Mouse (Mus musculus): ENCODE measurements around the gene Hnrnpl. TPM values are rescaled to one million over a fixed set of nuclear protein-coding genes. Genes with fewer than 3 reads are reported as not detected.

The Hnrnpl gene
- total RNA-seq, 4 experiments from 2014 or later = 331 to 473 (median 439) TPM

DNA sequence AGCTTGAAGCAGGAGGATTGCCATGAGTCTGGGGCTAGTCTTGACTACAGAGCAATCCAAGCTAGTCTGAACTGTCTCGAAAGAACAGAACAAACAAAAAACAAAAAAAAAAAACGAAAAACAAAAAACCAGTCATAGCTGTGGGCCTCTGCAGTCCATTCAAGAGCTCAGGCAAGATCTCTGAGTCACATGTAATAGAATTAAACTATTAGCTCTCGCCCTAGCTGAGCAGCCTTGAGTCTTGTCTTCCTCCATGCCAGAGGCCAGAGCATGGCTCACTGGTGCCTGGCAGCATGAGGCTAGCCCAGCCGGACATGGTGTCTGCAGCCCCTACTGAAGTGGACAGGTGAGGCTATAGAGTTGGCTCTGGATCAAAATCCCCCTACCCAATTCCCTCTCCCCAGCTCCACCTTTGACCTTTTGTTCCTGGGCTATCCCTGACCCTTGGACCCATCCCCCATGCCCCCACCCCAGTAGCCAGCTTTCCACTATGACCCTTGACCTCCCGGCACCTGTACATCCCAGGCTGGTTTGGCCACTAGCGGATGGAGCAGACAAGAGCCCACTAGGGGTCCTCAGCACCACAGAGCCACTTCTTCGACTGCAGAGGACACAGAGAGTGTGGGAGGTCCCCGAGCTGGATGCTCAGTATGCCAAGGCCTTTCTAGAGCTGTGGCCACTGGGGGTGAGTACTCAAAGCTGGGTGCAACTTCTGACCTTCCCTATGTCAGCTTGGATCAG is 18.1 kb upstream of the Hnrnpl start:
- DNase-seq = no peak

DNA sequence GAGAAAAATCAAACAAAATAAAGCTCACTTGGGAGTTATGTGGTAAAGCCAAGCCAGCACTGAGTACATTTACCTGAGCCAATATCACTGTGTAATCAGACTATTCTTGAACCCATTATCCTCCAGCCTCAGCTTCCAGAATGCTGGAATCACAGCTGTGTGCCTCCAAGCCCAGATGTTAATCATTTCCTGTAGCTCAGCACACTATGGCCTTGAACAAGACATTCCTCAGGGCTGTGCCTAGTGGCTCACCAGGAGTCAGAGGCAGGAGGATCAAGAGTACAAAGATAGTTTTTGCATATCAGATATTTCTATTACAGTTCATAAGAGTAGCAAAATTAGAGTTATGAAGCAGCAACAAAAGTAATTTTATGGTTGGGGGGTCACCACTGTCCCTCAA is 16.6 kb upstream of the Hnrnpl start:
- no peak for DNase-seq

DNA sequence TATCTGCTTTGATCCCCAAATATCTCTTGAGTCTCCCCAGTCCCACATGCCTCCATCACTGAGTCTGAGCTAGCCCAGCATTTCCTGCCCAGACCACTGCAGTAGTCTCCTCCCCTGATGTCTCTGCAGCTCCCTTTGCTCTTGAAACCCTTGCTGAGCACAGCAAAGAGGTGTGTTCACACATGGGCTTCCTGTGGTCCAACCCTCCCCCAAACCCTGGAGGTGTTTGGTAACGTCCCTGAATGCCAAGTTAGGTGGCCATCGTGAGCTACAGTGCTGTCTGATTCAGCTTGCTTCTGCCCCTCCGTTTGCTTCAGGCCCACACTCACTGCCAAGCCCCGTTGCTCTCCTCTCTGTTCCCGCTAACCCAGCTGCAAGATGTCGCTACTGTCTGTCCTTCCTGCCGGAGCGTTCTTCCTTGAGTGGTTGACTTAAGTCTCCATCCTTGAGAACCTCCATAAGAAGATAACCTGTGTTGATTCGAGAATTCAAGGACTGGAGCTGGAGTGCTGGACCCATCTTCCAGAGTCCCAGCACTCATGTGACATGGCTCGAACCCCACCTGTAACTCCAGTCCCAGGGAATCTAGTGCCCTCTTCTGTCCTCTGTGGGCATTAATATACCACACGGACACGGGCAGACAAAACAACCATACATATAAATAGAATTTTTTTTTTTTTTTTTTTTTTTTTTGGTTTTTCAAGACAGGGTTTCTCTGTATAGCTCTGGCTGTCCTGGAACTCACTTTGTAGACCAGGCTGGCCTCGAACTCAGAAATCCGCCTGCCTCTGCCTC is 15.8 kb upstream of the Hnrnpl start:
- no peak for DNase-seq

DNA sequence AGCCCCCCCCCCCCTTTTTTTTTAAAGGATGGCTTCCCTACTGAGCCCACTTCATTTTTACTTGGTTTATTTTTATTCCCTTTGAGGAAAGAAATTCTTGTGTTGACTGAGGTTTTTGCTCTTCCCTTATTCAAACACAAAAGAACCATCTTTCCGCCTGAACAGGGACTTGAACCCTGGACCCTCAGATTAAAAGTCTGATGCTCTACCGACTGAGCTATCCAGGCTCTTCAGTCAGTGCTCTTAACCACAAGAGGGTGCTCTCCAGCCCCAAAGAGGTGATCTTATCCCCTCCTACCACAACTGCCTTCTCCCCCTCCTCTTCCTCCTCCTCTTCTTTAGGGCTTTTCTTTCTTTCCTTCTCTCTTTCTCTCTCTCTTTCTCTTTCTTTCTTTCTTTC is 14.5 kb upstream of the Hnrnpl start:
- DNase-seq = no peak

DNA sequence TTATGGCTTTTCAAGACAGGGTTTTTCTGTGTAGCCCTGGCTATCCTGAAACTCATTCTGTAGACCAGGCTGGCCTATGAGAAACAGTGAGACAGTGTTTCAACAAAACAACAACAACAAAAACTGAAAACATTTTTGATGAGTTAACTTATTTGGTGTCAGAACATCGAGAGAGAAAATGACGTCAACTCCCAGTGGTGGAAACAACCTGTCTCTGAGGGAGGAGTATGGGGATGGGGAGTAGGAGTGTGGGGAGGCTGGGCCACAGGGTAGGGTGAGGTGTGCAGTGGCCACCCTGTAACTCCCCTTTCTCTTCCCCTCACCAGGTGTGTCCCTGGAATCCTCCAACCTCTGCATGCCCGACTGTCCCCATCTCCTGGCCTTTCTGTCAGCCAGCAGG is 13.8 kb upstream of the Hnrnpl start:
- DNase-seq = no peak

DNA sequence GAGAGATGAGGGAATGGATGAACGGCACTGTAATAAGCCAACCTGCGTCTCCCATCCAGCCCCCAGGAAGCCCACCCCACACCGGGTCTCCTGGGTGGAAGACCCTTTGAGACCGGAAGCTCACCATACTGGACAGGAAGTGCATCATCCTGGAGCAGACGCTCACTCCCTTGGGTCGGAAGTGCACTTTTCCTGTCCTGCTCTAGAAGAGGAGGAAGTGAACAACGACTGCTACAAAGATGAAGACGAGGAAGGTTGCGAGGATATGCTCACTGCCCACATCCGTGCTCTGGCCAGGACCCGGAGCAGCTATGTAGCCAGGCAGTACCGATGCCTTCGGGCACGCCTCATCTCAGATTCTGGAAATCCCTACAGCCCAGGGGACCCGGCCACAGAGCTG is 12.5 kb upstream of the Hnrnpl start:
- DNase-seq = no peak

DNA sequence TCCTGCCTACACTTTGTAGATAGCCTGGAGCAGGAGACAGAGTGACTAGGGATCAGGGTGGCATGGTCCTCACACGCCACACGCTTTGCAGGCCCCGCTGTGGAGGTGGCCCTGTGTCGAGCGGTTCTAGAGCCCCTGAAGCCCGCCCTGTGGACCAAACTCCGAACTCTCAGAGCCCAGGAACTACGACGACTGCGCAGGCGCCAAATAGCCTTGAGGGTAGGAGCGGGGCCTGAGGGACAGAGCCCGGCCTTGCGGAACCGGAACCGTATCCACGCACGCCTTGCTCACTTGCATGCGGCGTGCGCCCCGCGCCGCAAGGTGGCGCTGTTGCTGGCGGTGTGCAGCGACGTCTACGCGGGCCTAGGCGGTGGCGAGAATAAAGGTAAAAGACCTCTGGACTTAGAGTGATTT is 11.8 kb upstream of the Hnrnpl start:
- DNase-seq = peak; percentile 83

DNA sequence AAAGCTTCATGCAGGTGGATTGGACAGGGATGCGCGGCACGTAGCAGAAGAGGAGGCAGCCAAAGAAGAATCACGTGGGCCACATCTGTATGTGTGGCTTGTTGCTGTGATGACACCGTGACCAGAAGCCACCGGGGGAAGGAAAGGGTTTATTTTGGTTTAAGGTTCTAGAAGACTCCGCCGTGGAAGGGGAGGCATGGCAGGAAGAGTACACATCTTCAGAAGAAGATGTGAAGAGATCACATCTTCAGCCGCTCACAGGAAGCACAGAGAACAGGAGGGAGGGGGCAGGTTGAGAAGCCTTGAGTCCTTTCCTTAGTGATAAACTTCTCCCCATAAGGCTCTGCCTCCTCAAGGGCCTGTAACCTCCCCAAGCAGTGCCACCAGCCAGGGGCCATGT is 8.3 kb upstream of the Hnrnpl start:
- DNase-seq = no peak

DNA sequence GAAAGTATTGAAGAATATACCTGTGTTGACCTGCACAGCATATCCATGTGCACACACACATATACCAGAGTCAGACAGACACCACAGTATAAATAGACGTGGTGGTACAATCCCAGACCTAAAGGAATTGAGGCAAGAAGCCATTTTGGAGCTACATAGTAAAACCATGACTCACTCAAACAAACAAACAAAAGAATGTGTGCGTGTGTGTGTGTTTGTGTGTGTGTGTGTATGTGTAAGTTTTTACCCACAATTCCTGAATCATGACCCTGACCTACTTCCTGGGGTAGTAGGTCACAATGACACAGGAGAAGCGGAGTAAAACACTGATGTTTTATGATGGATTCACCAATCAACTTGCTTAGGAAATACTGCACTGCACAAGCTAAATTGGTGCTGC is 6.9 kb upstream of the Hnrnpl start:
- no peak for DNase-seq

DNA sequence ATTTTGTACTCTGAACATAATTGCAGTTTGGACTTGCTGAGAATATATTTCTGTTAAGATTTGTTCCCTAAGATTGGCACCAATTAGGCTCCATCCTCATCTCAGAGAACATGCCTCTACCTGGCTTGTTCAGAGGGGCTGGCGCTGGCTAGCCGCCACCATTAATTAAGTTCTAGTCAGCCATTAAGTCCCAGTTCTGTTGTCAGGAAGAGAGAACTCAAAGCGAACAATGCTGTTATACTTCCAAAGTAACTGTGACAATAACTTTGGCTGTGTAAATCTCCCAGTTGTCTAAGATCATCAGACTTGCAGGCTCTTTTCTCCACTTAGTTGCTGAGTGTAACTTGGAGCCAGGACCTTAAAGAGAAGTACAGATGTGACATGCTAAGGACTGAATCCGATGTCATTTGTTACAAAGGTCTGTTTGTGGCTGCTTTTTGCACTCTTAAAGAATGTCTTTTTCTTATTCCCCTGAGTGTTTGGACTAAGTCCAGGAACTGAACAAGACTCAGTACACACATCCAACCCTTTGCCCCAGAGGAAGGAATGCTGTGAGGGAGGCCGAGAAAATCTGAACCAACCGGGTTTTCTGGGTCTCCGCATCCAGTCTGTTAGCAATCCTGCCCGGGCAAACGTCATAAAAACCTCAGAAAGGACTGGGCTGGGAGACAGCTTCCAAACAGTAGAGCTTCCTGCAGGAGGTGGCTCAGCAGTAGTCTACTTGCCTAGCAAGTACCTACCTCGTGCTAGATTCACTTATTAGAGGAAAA is 6.3 kb upstream of the Hnrnpl start:
- no peak for DNase-seq

DNA sequence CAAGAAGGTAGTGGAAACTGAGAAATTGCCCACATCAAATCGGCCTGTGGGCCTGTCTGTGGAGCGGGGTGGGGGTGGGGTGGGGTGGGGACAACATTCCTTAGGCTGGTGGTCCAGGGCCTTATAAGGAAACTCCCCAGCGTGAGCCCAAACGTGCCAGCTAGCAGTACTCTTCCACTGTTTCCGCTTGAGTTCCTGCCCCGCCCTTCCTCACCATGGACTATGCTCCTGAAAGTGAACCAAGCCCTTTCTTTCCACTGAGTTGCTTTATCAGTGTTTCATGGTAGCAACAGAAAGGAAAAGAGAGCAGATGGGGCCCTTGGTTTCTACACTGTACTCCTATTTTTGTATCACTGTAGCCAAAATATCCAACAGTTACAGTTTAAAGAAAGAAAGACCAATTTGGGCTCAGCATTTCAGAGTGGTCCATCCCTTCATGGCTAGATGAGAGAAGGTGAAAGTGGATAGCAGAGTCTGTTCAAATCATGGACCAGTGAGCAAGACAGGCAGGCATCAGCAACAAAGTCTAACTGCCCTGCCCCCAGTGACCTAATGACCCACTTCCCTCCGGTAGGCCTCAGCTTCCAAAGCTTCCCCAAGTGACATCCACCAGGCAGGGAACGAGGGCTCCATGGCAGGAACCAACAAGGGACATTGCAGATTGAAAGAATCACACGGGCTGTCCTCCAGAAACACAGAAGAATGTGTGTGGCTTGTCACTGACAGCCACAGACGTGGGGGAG is 5.3 kb upstream of the Hnrnpl start:
- no peak for DNase-seq

DNA sequence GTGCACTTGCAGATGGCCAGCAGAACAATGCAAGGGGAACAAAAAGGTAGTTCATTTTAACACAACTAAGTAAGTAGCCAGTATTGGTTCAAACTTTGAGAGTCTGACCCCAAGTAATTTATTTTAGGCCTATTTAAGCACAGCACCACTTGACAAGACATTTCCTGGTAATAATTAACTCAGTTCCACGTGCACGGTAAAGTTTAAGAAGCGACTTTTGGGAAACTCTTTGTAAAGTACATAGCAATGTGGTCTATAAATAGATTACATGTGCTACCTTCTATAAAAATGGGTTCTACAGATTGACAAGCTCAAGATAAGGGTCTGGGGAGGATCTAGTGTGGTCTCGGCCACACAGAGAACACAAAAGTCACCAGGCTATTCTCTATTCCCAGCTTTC is 4.6 kb upstream of the Hnrnpl start:
- no peak for DNase-seq

DNA sequence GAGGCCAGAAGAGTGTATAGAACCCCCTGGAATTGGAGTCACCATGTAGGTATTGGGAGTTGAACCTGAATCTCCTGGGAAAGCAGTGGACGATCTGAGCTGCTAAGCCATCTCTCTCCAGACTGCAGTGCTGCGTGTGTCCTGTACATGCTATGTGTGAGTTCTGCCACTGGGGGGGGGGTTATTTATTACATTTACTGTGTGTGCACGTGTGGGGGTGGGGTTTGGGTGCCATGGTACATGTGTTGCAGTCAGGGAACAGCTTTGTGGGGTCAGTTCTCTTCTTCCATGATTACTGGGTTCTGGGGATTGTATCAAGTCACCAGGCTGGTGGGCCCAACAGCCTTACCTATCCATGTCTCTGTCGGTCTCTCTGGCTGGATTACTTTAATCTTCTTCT is 1.5 kb upstream of the Hnrnpl start:
- no peak for DNase-seq

DNA sequence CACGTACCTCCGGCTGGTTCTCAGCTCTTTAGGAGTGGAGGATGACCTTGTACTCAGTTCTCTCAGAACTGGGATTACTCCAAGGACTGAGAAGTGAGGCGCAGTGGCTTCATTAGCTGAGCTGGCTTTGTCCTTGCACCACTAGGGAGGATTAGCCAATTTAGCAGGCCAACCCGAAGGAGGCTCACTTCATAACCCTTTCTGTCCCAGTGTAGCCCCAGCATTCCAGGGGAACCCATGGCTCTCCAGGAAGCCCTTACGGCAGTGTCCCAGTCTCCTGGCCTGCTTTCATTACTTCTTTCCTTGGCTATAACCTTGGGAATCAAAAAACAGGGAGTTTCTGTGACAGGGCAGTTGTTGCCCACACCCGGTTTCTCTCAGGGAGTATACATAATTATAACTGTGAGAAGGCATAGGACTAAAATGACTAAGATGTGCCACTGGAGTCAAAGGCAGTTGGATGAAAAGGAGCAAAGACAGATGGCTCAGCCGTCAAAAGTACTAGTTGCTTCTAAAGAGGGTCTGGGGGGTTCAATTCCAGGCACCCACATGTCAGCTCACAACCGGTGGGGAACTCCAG is 610 bp upstream of the Hnrnpl start:
- peak; percentile 63 for DNase-seq

DNA sequence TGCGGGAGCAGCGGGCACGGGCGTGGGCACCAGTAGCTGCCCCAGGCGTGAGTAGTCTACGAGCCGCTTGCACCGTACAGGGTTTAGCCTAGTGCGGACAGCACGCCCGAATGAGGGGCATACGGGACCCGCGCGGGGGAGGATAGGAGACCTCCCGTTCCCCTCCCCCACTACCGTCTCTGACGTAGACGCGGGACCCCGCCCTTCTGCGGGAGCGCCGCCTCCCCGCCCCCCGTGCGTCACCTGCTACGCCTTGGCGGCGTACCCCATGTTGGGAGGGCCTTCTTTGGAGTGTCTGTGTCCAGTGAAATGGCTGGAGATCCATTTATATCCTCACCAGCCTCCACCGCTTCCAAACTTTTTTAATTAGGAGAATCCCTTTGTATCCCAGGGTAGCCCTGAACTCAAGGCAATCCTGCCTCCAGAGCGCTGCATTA is 634 bp downstream of the Hnrnpl start:
- DNase-seq = peak; percentile 93

DNA sequence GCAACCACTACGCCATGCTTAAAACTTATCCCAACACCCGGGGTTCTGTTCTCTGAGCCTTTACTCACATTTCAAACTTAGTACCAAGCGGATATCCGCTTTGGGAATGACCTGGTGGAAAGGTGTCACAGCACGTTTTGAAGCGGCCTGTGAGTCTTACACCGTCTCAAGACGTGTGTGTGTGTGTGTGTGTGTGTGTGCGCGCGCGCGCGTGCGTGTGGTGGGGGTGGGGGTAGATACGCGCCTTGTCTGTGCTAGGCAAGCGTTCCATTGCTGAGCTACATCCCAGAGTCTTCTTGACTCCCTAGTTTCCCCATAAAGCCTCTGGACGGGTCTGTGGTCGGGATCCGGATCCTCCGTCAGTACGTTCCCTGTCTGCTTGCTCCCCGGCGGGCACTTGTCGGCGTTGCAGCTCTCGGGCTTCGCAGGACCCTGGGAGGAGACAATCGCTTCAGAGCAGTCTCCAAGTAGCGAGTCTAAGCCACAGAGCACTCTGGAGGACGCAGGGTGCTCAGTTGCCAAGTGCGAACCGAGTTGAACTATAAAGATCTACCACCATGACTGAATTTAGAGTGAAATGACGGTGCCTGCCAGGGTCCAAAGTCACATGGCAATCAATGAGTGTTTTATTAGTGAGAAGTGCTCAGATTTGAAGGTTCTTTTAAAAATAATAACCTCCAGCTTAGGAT is 1.2 kb downstream of the Hnrnpl start:
- peak; percentile 54 for DNase-seq

DNA sequence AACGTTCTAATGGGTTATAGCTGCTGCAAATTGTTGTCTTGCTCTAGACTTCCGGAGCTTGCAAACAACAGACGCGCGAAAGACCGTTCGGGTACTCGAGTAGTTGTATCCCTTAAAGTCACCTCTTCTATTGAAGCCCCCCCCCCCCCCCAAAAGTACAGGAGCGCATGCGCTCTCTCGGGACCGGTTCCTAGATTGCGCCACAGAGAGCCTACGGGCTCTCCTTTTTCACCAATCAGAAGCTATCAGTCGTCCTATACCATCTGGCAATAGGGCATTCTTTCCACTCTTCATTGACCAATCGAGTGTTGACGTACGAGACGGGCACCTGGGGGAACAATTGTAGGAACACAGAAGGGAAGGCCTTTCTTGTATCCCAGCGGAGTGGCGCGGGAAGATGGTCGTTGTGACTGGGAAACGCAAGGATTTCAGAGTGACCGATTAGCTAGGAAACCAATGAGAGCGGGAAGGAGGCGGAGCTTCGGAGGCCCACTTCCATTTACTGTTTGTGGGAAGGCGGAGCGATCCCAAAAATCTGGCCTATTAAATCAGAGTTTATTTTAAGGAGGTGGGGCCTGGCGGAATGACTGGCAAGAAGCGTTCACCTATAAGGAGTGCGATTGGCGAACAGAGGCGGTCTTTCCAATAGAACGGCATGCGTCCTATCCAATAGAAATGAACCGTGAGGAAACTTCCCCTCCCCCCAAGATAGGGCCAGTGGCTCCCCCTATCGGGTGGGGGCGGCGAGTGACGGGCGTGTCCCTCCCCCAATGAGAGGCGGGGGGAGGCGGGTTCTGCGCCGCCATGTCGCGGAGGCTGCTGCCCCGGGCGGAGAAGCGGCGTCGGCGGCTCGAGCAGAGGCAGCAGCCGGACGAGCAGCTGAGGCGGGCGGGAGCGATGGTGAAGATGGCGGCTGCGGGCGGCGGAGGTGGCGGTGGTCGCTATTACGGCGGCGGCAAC is 2.0 kb downstream of the Hnrnpl start:
- peak; percentile 99 for DNase-seq

DNA sequence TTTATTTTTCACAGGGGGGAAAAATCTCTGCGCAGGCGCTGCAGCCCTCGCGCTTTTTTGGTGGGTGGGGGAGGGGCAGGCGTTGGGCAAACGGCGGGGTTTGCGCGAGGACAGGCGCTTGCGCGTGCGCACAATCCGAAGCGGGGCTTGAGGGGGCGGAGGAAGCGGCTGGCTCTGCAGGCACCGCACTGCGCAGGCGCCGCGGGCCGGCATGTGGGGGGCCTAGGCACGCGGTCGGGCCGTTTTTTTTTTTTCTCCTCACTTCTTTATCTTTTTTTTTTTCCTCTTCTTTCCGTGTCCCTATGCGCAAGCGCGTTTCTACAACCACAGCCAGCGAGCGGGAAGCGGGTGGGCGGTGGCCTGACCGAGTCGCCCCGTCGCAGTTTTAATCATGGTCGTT is 2.9 kb downstream of the Hnrnpl start:
- peak; percentile 89 for DNase-seq

DNA sequence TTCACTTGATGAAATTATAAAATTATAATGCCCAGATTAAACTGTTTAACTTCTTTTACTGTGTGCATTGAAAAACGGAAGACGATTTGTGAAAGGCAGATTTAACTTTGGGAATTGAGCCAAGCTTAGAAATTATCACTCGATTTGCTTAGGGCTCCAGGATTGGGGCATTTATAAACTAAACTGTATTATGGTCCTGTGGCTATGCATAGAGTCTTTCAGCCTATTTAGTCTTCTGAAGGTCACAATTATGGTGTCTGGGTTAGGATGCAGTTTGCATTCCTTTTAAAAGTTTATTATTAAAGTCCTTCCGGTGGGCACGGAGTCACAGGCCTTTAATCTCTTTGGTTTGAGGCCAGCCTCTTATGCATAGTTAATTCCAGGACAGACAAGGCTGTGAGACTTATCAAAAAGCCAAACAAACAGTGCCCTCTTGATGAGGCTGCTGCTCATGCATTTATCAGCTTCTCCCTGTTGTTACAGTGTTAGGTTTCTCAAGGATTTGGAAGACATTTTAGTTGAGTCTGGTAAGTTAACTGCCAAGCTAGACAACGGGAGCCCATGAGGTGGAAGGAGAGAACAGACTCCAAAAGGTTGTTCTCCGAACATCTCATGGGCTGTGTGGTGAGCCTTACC is 3.4 kb downstream of the Hnrnpl start:
- DNase-seq = no peak

DNA sequence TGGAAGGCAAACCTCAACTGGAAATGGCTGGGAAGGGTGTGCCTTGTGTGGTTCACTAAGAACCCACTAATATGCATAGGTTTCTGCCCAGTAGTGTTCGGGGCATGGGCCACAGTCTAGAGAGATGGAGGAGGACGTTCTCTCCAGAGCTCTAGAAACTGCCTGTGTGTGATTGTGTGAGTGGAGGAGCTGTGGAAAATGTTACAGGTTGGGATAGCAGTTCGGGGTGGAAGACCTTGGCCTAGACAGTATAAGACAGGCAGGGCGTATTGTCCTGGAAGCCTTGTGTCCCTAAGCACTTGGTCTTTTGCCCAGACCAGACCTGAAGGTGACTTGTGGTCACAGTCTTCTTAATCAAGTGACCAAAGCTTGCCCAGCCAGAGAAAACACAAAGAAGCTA is 4.1 kb downstream of the Hnrnpl start:
- no peak for DNase-seq
